Mouse (Mus musculus) bone marrow macrophage, adult 2 months (primary cell): Measurements from ENCODE around the gene Slc7a1.

Experiments used
- CTCF ChIP-seq: IDR thresholded peaks from 2 replicates; pipeline ENCODE4 v1.5.1; 2012; ENCODE audit warnings: low read depth, mild to moderate bottlenecking, low read length, moderate library complexity
- POLR2A ChIP-seq: IDR thresholded peaks from 2 replicates; pipeline ENCODE4 v1.6.1; 2012; ENCODE audit warnings: mild to moderate bottlenecking, low read depth, low read length, borderline replicate concordance

- TF ChIP-seq POLR2A (no peak), CTCF (no peak)
Observed at GRCm38 (mm10) chr5:148392831-148393230, 6.9 kb downstream of the Slc7a1 start.
